Mouse (Mus musculus): ENCODE data around the gene Adcy9. TPM values are rescaled to one million over a fixed set of nuclear protein-coding genes. Genes with fewer than 3 reads are reported as not detected.

Gene Adcy9
- polyA plus RNA-seq, 1 experiment from 2014 or later: 1.5 TPM

DNA sequence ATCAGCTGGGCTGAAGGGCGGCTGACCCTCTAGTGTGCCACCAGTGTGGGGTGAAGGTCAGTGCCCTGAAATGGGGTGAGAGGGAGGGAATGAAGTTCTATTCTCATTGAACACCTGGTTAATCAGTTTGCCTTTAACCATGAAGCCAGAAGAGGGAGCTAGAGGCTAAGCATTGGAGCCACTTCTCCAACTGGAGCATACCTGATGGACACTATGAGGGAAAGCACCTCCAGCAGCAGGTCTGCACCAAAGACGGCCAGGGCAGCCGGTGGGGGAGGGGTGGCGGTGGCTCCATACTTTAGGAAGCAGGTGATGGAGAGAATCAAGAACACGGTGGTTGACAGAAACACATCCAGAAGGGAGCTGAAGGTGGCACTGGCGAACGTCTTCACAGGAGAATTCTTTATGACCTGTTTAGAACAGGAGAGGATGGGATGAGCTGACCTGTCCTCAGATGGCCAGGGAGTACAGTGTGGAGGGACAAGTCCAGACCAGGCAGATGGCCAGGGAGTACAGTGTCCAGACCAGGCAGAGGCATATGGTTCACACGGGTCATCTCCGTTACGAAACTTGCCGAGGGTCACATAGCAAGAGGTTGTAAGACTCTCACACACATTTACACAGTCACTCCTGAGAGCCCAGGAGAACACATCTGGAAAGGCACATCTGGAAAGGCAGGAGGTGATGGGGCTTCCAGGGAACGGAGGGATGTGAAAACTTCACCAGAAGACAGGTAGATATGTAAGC lies 115.9 kb downstream of the Adcy9 start:
- Histone ChIP-seq H3K27me3 (no peaks in the 10 kb centered on the region), H3K4me2 (replicated peaks) (no peak overlapping the region), H3K9me3 (no peaks in the 10 kb centered on the region), H3K27ac (no peak overlapping the region), H3K4me1 (no peaks in the 10 kb centered on the region), H3K4me3 (no peak overlapping the region), H3K9ac (no peak overlapping the region), H3K36me3 (no peaks in the 10 kb centered on the region)
- ATAC-seq (ENCODE audit: low FRiP score, low read depth): no peak
- WGBS: 61% methylated on average over 12 of the region's 12 CpGs

DNA sequence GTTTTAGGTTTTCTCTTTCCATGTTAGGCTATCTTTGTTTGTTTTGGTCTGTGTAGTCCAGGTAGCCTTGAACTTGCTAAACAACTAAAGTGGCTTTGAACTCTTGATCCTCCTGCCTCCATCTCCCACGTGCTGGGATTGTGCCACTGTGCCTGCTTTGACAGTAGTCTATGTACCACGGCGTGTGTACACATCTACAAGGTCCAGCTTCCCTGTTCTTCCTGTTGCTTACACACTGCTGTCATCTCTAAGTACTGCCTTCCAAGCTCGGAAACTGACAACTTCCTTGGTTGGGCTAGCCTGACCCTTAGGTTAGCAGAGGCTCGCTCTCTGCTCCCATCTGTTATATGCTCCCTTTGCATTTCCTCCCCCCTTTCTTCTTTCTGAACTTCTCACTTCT lies 116.7 kb downstream of the Adcy9 start:
- H3K36me3 ChIP-seq: no peaks in the 10 kb centered on the region
- H3K9ac ChIP-seq: no peak overlapping the region
- H3K9me3 ChIP-seq: no peaks in the 10 kb centered on the region
- 81% methylated on average over 5 of the region's 5 CpGs for WGBS
- no peak for ATAC-seq (ENCODE audit: low FRiP score, low read depth)
- H3K27me3 ChIP-seq: no peaks in the 10 kb centered on the region
- H3K4me1 ChIP-seq: no peaks in the 10 kb centered on the region
- no peak overlapping the region for H3K27ac ChIP-seq
- H3K4me3 ChIP-seq: no peak overlapping the region
- H3K4me2 ChIP-seq (replicated peaks): no peak overlapping the region

GRCm38 (mm10) chr16:4300280-4300679 lies 120.0 kb downstream of the Adcy9 start:
- Histone ChIP-seq H3K4me3 (no peak overlapping the region), H3K27me3 (no peaks in the 10 kb centered on the region), H3K36me3 (peaks cover 8% of the 10 kb centered on the region), H3K9me3 (no peaks in the 10 kb centered on the region), H3K27ac (no peak overlapping the region), H3K4me1 (no peaks in the 10 kb centered on the region), H3K4me2 (replicated peaks) (no peak overlapping the region), H3K9ac (no peak overlapping the region)
- 90% methylated on average over 7 of the region's 7 CpGs for WGBS
- ATAC-seq (ENCODE audit: low FRiP score, low read depth): no peak

- Histone ChIP-seq H3K36me3 (peaks cover 12% of the 10 kb centered on the region), H3K9ac (no peak overlapping the region), H3K9me3 (no peaks in the 10 kb centered on the region), H3K4me3 (no peak overlapping the region), H3K4me2 (replicated peaks) (no peak overlapping the region), H3K4me1 (no peaks in the 10 kb centered on the region), H3K27me3 (no peaks in the 10 kb centered on the region), H3K27ac (no peak overlapping the region)
- no peak for ATAC-seq (ENCODE audit: low FRiP score, low read depth)
- WGBS: 89% methylated on average over 3 of the region's 3 CpGs
Observed at GRCm38 (mm10) chr16:4293259-4293658, 127.0 kb downstream of the Adcy9 start.

- no peaks in the 10 kb centered on the region for H3K27me3 ChIP-seq
- H3K4me1 ChIP-seq: no peaks in the 10 kb centered on the region
- H3K27ac ChIP-seq: no peak overlapping the region
- H3K36me3 ChIP-seq: peaks cover 10% of the 10 kb centered on the region
- no peak overlapping the region for H3K4me3 ChIP-seq
- H3K4me2 ChIP-seq (replicated peaks): no peak overlapping the region
- H3K9ac ChIP-seq: no peak overlapping the region
- H3K9me3 ChIP-seq: no peaks in the 10 kb centered on the region
- no peak for ATAC-seq (ENCODE audit: low FRiP score, low read depth)
Observed at GRCm38 (mm10) chr16:4289507-4289906, 130.8 kb downstream of the Adcy9 start.

GRCm38 (mm10) chr16:4286593-4286992 lies 133.7 kb downstream of the Adcy9 start:
- WGBS: 84% methylated on average over 7 of the region's 7 CpGs
- H3K36me3 ChIP-seq: peaks cover 10% of the 10 kb centered on the region
- H3K4me2 ChIP-seq (replicated peaks): no peak overlapping the region
- H3K27me3 ChIP-seq: no peaks in the 10 kb centered on the region
- no peak overlapping the region for H3K4me3 ChIP-seq
- H3K27ac ChIP-seq: no peak overlapping the region
- no peak for ATAC-seq (ENCODE audit: low FRiP score, low read depth)
- no peak overlapping the region for H3K9ac ChIP-seq
- no peaks in the 10 kb centered on the region for H3K4me1 ChIP-seq
- no peaks in the 10 kb centered on the region for H3K9me3 ChIP-seq

- Histone ChIP-seq H3K4me1 (0 out of 2 replicates have a peak, but pooled peaks cover 5% of the 10 kb centered on the region), H3K9me3 (no peaks in the 10 kb centered on the region), H3K4me3 (no peak overlapping the region), H3K4me2 (replicated peaks) (no peak overlapping the region), H3K9ac (no peak overlapping the region), H3K36me3 (peaks cover 10% of the 10 kb centered on the region), H3K27ac (no peak overlapping the region), H3K27me3 (no peaks in the 10 kb centered on the region)
- peak; percentile 28; the same call in 1 of the 2 replicates for ATAC-seq (ENCODE audit: low FRiP score, low read depth)
- WGBS: 58% methylated on average over 5 of the region's 5 CpGs
Observed at GRCm38 (mm10) chr16:4285257-4285656, 135.0 kb downstream of the Adcy9 start.

- Histone ChIP-seq H3K27ac (no peak overlapping the region), H3K9me3 (no peaks in the 10 kb centered on the region), H3K27me3 (no peaks in the 10 kb centered on the region), H3K4me1 (0 out of 2 replicates have a peak, but pooled peaks cover 5% of the 10 kb centered on the region), H3K36me3 (peaks cover 7% of the 10 kb centered on the region), H3K4me3 (no peak overlapping the region), H3K4me2 (replicated peaks) (no peak overlapping the region), H3K9ac (no peak overlapping the region)
- ATAC-seq (ENCODE audit: low FRiP score, low read depth): no peak
- 90% methylated on average over 11 of the region's 11 CpGs for WGBS
Observed at GRCm38 (mm10) chr16:4283267-4283851, 136.9 kb downstream of the Adcy9 start.

DNA sequence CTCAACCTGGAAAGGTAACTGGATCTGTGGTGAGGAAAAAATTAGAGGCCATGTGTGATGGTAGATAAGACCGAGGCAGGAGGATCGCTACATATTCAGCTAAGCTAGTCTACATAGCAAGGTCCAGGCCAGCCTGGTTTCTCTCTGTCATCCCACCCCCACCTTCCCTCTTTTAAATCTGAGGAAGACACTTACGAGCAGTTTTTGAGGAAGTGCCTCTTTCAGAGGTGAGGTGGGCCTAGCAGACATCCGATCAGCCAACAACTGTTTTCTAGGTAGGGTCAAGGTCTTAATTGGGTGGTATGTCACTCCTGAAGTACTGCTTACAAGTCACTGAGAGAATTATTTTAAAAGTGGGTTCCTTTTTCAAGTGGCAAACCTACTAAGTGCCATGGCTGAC lies 138.8 kb downstream of the Adcy9 start:
- Histone ChIP-seq H3K36me3 (no peaks in the 10 kb centered on the region), H3K4me2 (replicated peaks) (no peak overlapping the region), H3K27me3 (no peaks in the 10 kb centered on the region), H3K9me3 (no peaks in the 10 kb centered on the region), H3K9ac (no peak overlapping the region), H3K4me1 (0 out of 2 replicates have a peak, but pooled peaks cover 5% of the 10 kb centered on the region), H3K4me3 (no peak overlapping the region), H3K27ac (no peak overlapping the region)
- ATAC-seq (ENCODE audit: low FRiP score, low read depth): no peak
- WGBS: 83% methylated on average over 4 of the region's 4 CpGs

- 76% methylated on average over 9 of the region's 9 CpGs for WGBS
- H3K9ac ChIP-seq: no peak overlapping the region
- no peak for ATAC-seq (ENCODE audit: low FRiP score, low read depth)
Observed at GRCm38 (mm10) chr16:4280949-4281348, 139.3 kb downstream of the Adcy9 start.

GRCm38 (mm10) chr16:4279601-4280000 lies 140.7 kb downstream of the Adcy9 start:
- no peak for ATAC-seq (ENCODE audit: low FRiP score, low read depth)

More at GRCm38 (mm10) chr16:4280949-4281348, 139.3 kb downstream of the Adcy9 start:
- 0 out of 2 replicates have a peak, but pooled peaks cover 5% of the 10 kb centered on the region for H3K4me1 ChIP-seq
- no peaks in the 10 kb centered on the region for H3K36me3 ChIP-seq
- H3K27ac ChIP-seq: no peak overlapping the region
- H3K9me3 ChIP-seq: no peaks in the 10 kb centered on the region
- H3K4me3 ChIP-seq: no peak overlapping the region
- H3K4me2 ChIP-seq (replicated peaks): no peak overlapping the region
- no peaks in the 10 kb centered on the region for H3K27me3 ChIP-seq

DNA sequence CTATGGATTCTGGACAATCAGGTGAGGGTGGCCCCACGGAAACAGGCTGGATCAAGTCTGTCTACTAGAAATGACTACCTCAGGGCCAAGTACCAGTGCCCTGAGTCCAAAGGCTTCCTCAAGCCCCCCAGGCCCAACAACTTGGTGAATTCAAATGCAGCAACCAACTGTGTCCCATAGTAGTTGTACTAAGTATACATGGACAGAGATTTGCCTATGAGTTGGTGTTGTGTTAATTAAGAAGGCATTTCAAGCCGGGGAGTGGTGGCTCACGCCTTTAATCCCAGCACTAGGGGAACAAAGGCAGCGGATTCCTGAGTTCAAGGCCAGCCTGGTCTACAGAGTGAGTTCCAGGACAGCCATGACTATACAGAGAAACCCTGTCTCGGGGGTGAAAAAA lies 143.7 kb downstream of the Adcy9 start:
- Histone ChIP-seq H3K9me3 (no peaks in the 10 kb centered on the region), H3K4me3 (no peak overlapping the region), H3K36me3 (no peaks in the 10 kb centered on the region), H3K27me3 (no peaks in the 10 kb centered on the region), H3K4me2 (replicated peaks) (no peak overlapping the region), H3K9ac (no peak overlapping the region), H3K27ac (no peak overlapping the region), H3K4me1 (peaks cover 21% of the 10 kb centered on the region)
- no peak for ATAC-seq (ENCODE audit: low FRiP score, low read depth)
- 84% methylated on average over 5 of the region's 5 CpGs for WGBS

More at GRCm38 (mm10) chr16:4279601-4280000, 140.7 kb downstream of the Adcy9 start:
- Histone ChIP-seq H3K27ac (no peak overlapping the region), H3K27me3 (no peaks in the 10 kb centered on the region), H3K4me2 (replicated peaks) (no peak overlapping the region), H3K36me3 (no peaks in the 10 kb centered on the region), H3K4me3 (no peak overlapping the region), H3K9ac (no peak overlapping the region), H3K9me3 (no peaks in the 10 kb centered on the region), H3K4me1 (0 out of 2 replicates have a peak, but pooled peaks cover 5% of the 10 kb centered on the region)
- WGBS: 74% methylated on average over 3 of the region's 3 CpGs

Data from limb, embryonic 13.5 days (tissue).